Mouse (Mus musculus): ENCODE measurements around the gene Tpk1. TPM values are rescaled to one million over a fixed set of nuclear protein-coding genes. Genes with fewer than 3 reads are reported as not detected.

Tpk1 gene
- polyA plus RNA-seq, 1 experiment from 2014 or later = 8.0 TPM

GRCm38 (mm10) chr6:43402219-43402997, 263.7 kb downstream of the Tpk1 start:
- H3K9ac ChIP-seq (replicated peaks; ENCODE audit: low read length) = no peak overlapping the region
- no peak overlapping the region for H3K4me3 ChIP-seq (ENCODE audit: low read depth, low read length)
- no peaks in the 10 kb centered on the region for H3K36me3 ChIP-seq (replicated peaks; ENCODE audit: control insufficient read depth, insufficient read depth, low read depth, low read length)
- H3K4me1 ChIP-seq (ENCODE audit: control insufficient read depth, insufficient read depth, low read length) = no peaks in the 10 kb centered on the region
- no peak overlapping the region for H3K27ac ChIP-seq (replicated peaks; ENCODE audit: low read depth, low read length)
- H3K9me3 ChIP-seq (replicated peaks; ENCODE audit: control insufficient read depth, low read length) = no peaks in the 10 kb centered on the region
- no peaks in the 10 kb centered on the region for H3K27me3 ChIP-seq (ENCODE audit: control insufficient read depth, insufficient read depth, low read length)
- ATAC-seq (replicated peaks; ENCODE audit: insufficient number of reproducible peaks, low FRiP score, low TSS enrichment, low read depth) (no peak), DNase-seq (ENCODE audit: low spot score) (no peak)
- no peak overlapping the region for H3K4me2 ChIP-seq (ENCODE audit: low read depth, low read length)
- WGBS = 79% methylated on average over 6 of the region's 6 CpGs

- Histone ChIP-seq H3K27ac (replicated peaks; ENCODE audit: low read depth, low read length) (no peak overlapping the region), H3K27me3 (ENCODE audit: control insufficient read depth, insufficient read depth, low read length) (no peaks in the 10 kb centered on the region), H3K9me3 (replicated peaks; ENCODE audit: control insufficient read depth, low read length) (no peaks in the 10 kb centered on the region), H3K4me3 (ENCODE audit: low read depth, low read length) (no peak overlapping the region), H3K36me3 (replicated peaks; ENCODE audit: control insufficient read depth, insufficient read depth, low read depth, low read length) (no peaks in the 10 kb centered on the region), H3K9ac (replicated peaks; ENCODE audit: low read length) (no peak overlapping the region), H3K4me2 (ENCODE audit: low read depth, low read length) (no peak overlapping the region), H3K4me1 (ENCODE audit: control insufficient read depth, insufficient read depth, low read length) (no peaks in the 10 kb centered on the region)
- no peak for DNase-seq (ENCODE audit: low spot score)
- no peak for ATAC-seq (replicated peaks; ENCODE audit: insufficient number of reproducible peaks, low FRiP score, low TSS enrichment, low read depth)
- WGBS = 74% methylated on average over 1 of the region's 1 CpGs
Observed at GRCm38 (mm10) chr6:43396426-43396825, 269.7 kb downstream of the Tpk1 start.

GRCm38 (mm10) chr6:43395538-43395937, 270.5 kb downstream of the Tpk1 start:
- Histone ChIP-seq H3K4me1 (ENCODE audit: control insufficient read depth, insufficient read depth, low read length) (no peaks in the 10 kb centered on the region), H3K27me3 (ENCODE audit: control insufficient read depth, insufficient read depth, low read length) (no peaks in the 10 kb centered on the region), H3K27ac (replicated peaks; ENCODE audit: low read depth, low read length) (no peak overlapping the region), H3K4me3 (ENCODE audit: low read depth, low read length) (no peak overlapping the region), H3K9ac (replicated peaks; ENCODE audit: low read length) (no peak overlapping the region), H3K36me3 (replicated peaks; ENCODE audit: control insufficient read depth, insufficient read depth, low read depth, low read length) (no peaks in the 10 kb centered on the region), H3K4me2 (ENCODE audit: low read depth, low read length) (no peak overlapping the region), H3K9me3 (replicated peaks; ENCODE audit: control insufficient read depth, low read length) (no peaks in the 10 kb centered on the region)
- WGBS = 87% methylated on average over 2 of the region's 2 CpGs
- ATAC-seq (replicated peaks; ENCODE audit: insufficient number of reproducible peaks, low FRiP score, low TSS enrichment, low read depth) = no peak
- no peak for DNase-seq (ENCODE audit: low spot score)

- peak; percentile 1 for DNase-seq (ENCODE audit: low spot score)
- Histone ChIP-seq H3K9me3 (replicated peaks; ENCODE audit: control insufficient read depth, low read length) (no peaks in the 10 kb centered on the region), H3K36me3 (replicated peaks; ENCODE audit: control insufficient read depth, insufficient read depth, low read depth, low read length) (no peaks in the 10 kb centered on the region), H3K27me3 (ENCODE audit: control insufficient read depth, insufficient read depth, low read length) (no peaks in the 10 kb centered on the region), H3K4me2 (ENCODE audit: low read depth, low read length) (no peak overlapping the region), H3K4me3 (ENCODE audit: low read depth, low read length) (no peak overlapping the region), H3K4me1 (ENCODE audit: control insufficient read depth, insufficient read depth, low read length) (no peaks in the 10 kb centered on the region), H3K27ac (replicated peaks; ENCODE audit: low read depth, low read length) (no peak overlapping the region), H3K9ac (replicated peaks; ENCODE audit: low read length) (no peak overlapping the region)
- WGBS = 48% methylated on average over 1 of the region's 1 CpGs
- no peak for ATAC-seq (replicated peaks; ENCODE audit: insufficient number of reproducible peaks, low FRiP score, low TSS enrichment, low read depth)
Observed at GRCm38 (mm10) chr6:43391358-43391757, 274.7 kb downstream of the Tpk1 start.

GRCm38 (mm10) chr6:43387273-43387672, 278.8 kb downstream of the Tpk1 start:
- Histone ChIP-seq H3K36me3 (replicated peaks; ENCODE audit: control insufficient read depth, insufficient read depth, low read depth, low read length) (no peaks in the 10 kb centered on the region), H3K4me3 (ENCODE audit: low read depth, low read length) (no peak overlapping the region), H3K9me3 (replicated peaks; ENCODE audit: control insufficient read depth, low read length) (no peaks in the 10 kb centered on the region), H3K27me3 (ENCODE audit: control insufficient read depth, insufficient read depth, low read length) (no peaks in the 10 kb centered on the region), H3K9ac (replicated peaks; ENCODE audit: low read length) (no peak overlapping the region), H3K4me1 (ENCODE audit: control insufficient read depth, insufficient read depth, low read length) (no peaks in the 10 kb centered on the region), H3K4me2 (ENCODE audit: low read depth, low read length) (no peak overlapping the region), H3K27ac (replicated peaks; ENCODE audit: low read depth, low read length) (no peak overlapping the region)
- DNase-seq (ENCODE audit: low spot score) (peak; percentile 25), ATAC-seq (replicated peaks; ENCODE audit: insufficient number of reproducible peaks, low FRiP score, low TSS enrichment, low read depth) (no peak; the same call in 1 of the 2 replicates)
- WGBS = 28% methylated on average over 1 of the region's 1 CpGs

GRCm38 (mm10) chr6:43384841-43385240, 281.2 kb downstream of the Tpk1 start:
- Histone ChIP-seq H3K4me2 (ENCODE audit: low read depth, low read length) (no peak overlapping the region), H3K9ac (replicated peaks; ENCODE audit: low read length) (no peak overlapping the region), H3K27me3 (ENCODE audit: control insufficient read depth, insufficient read depth, low read length) (no peaks in the 10 kb centered on the region), H3K36me3 (replicated peaks; ENCODE audit: control insufficient read depth, insufficient read depth, low read depth, low read length) (no peaks in the 10 kb centered on the region), H3K4me3 (ENCODE audit: low read depth, low read length) (no peak overlapping the region), H3K9me3 (replicated peaks; ENCODE audit: control insufficient read depth, low read length) (no peaks in the 10 kb centered on the region), H3K27ac (replicated peaks; ENCODE audit: low read depth, low read length) (no peak overlapping the region), H3K4me1 (ENCODE audit: control insufficient read depth, insufficient read depth, low read length) (no peaks in the 10 kb centered on the region)
- 55% methylated on average over 3 of the region's 3 CpGs for WGBS
- no peak for ATAC-seq (replicated peaks; ENCODE audit: insufficient number of reproducible peaks, low FRiP score, low TSS enrichment, low read depth)
- no peak for DNase-seq (ENCODE audit: low spot score)

GRCm38 (mm10) chr6:43384304-43384703, 281.8 kb downstream of the Tpk1 start:
- Histone ChIP-seq H3K9ac (replicated peaks; ENCODE audit: low read length) (no peak overlapping the region), H3K27ac (replicated peaks; ENCODE audit: low read depth, low read length) (no peak overlapping the region), H3K9me3 (replicated peaks; ENCODE audit: control insufficient read depth, low read length) (no peaks in the 10 kb centered on the region), H3K4me1 (ENCODE audit: control insufficient read depth, insufficient read depth, low read length) (no peaks in the 10 kb centered on the region), H3K36me3 (replicated peaks; ENCODE audit: control insufficient read depth, insufficient read depth, low read depth, low read length) (no peaks in the 10 kb centered on the region), H3K4me3 (ENCODE audit: low read depth, low read length) (no peak overlapping the region), H3K4me2 (ENCODE audit: low read depth, low read length) (no peak overlapping the region), H3K27me3 (ENCODE audit: control insufficient read depth, insufficient read depth, low read length) (no peaks in the 10 kb centered on the region)
- DNase-seq (ENCODE audit: low spot score) (no peak), ATAC-seq (replicated peaks; ENCODE audit: insufficient number of reproducible peaks, low FRiP score, low TSS enrichment, low read depth) (no peak)
- WGBS = 64% methylated on average over 2 of the region's 3 CpGs

- DNase-seq (ENCODE audit: low spot score) (no peak), ATAC-seq (replicated peaks; ENCODE audit: insufficient number of reproducible peaks, low FRiP score, low TSS enrichment, low read depth) (no peak)
- no peak overlapping the region for H3K4me3 ChIP-seq (ENCODE audit: low read depth, low read length)
- H3K27me3 ChIP-seq (ENCODE audit: control insufficient read depth, insufficient read depth, low read length) = no peaks in the 10 kb centered on the region
- H3K27ac ChIP-seq (replicated peaks; ENCODE audit: low read depth, low read length) = no peak overlapping the region
- no peaks in the 10 kb centered on the region for H3K9me3 ChIP-seq (replicated peaks; ENCODE audit: control insufficient read depth, low read length)
- H3K36me3 ChIP-seq (replicated peaks; ENCODE audit: control insufficient read depth, insufficient read depth, low read depth, low read length) = no peaks in the 10 kb centered on the region
- no peak overlapping the region for H3K4me2 ChIP-seq (ENCODE audit: low read depth, low read length)
- no peak overlapping the region for H3K9ac ChIP-seq (replicated peaks; ENCODE audit: low read length)
- 80% methylated on average over 3 of the region's 3 CpGs for WGBS
- no peaks in the 10 kb centered on the region for H3K4me1 ChIP-seq (ENCODE audit: control insufficient read depth, insufficient read depth, low read length)
Observed at GRCm38 (mm10) chr6:43382750-43383149, 283.3 kb downstream of the Tpk1 start.

Measured in embryonic facial prominence, embryonic 11.5 days (tissue).